Mouse (Mus musculus): ENCODE results near the gene Olfr1459. TPM values are rescaled to one million over a fixed set of nuclear protein-coding genes. Genes with fewer than 3 reads are reported as not detected.

Gene Olfr1459
- polyA plus RNA-seq (2012; rRNA removed) (not detected in 2 replicates), polyA plus RNA-seq (2014; fragmentation: Nextera tagmentation; extraction: Ambion mirVana) (not detected in 2 replicates)

GRCm38 (mm10) chr19:13149449-13149848, at the start of gene Olfr1459:
Olfr1459 (minus strand) TSS chr19:13149549.
- Histone ChIP-seq H3K4me3 (ENCODE audit: insufficient read depth in 1 of 2, low read depth in 2 of 2, low read length in 2 of 2) (no peak within 1 kb of the TSS), H3K9me3 (ENCODE audit: control insufficient read depth, low read length) (no peaks in the 10 kb centered on the region), H3K27ac (no peak within 1 kb of the TSS), H3K4me1 (replicated peaks; ENCODE audit: control insufficient read depth in 2 of 2, insufficient read depth in 2 of 2, low read length in 1 of 2) (no peaks in the 10 kb centered on the region), H3K9ac (replicated peaks) (no peak within 1 kb of the TSS), H3K36me3 (replicated peaks; ENCODE audit: control insufficient read depth, insufficient read depth, low read depth) (no peaks in the 10 kb centered on the region), H3K27me3 (ENCODE audit: control insufficient read depth, insufficient read depth, low read length) (no peaks in the 10 kb centered on the region), H3K4me2 (ENCODE audit: low read depth) (no peak within 1 kb of the TSS)
- TF ChIP-seq EP300 (IDR thresholded peaks at IDR 0.05; ENCODE audit: low read depth): no peak
- no peak for TF ChIP-seq CTCF (IDR thresholded peaks at IDR 0.05; ENCODE audit: low read depth)
- 36% methylated on average over 1 of the region's 1 CpGs for WGBS (ENCODE audit: insufficient replicate concordance)
- DNase-seq (ENCODE audit: low read depth in 3 of 3, low spot score in 3 of 3): no peak
- ATAC-seq (ENCODE audit: insufficient read depth): no peak

GRCm38 (mm10) chr19:13185434-13185833, 36.1 kb upstream of the Olfr1459 start, which contains the start of gene Olfr1462:
Olfr1462 (plus strand) TSS chr19:13185734.
- H3K4me3 ChIP-seq (ENCODE audit: insufficient read depth in 1 of 2, low read depth in 2 of 2, low read length in 2 of 2): no peak within 1 kb of the TSS
- H3K27me3 ChIP-seq (ENCODE audit: control insufficient read depth, insufficient read depth, low read length): no peaks in the 10 kb centered on the region
- H3K4me2 ChIP-seq (ENCODE audit: low read depth): no peak within 1 kb of the TSS
- H3K9me3 ChIP-seq (ENCODE audit: control insufficient read depth, low read length): no peaks in the 10 kb centered on the region
- no peaks in the 10 kb centered on the region for H3K4me1 ChIP-seq (replicated peaks; ENCODE audit: control insufficient read depth in 2 of 2, insufficient read depth in 2 of 2, low read length in 1 of 2)
- no peak within 1 kb of the TSS for H3K27ac ChIP-seq
- no peaks in the 10 kb centered on the region for H3K36me3 ChIP-seq (replicated peaks; ENCODE audit: control insufficient read depth, insufficient read depth, low read depth)
- ATAC-seq (ENCODE audit: insufficient read depth) (no peak), DNase-seq (ENCODE audit: low read depth in 3 of 3, low spot score in 3 of 3) (no peak)
- H3K9ac ChIP-seq (replicated peaks): no peak within 1 kb of the TSS
- 56% methylated on average over 1 of the region's 1 CpGs for WGBS (ENCODE audit: insufficient replicate concordance)
- TF ChIP-seq CTCF (IDR thresholded peaks at IDR 0.05; ENCODE audit: low read depth) (no peak), EP300 (IDR thresholded peaks at IDR 0.05; ENCODE audit: low read depth) (no peak)

GRCm38 (mm10) chr19:13162700-13163099, 13.4 kb upstream of the Olfr1459 start, which contains the start of gene Olfr1461:
Olfr1461 (plus strand) TSS chr19:13163000.
- Histone ChIP-seq H3K4me3 (ENCODE audit: insufficient read depth in 1 of 2, low read depth in 2 of 2, low read length in 2 of 2) (no peak within 1 kb of the TSS), H3K9ac (replicated peaks) (no peak within 1 kb of the TSS), H3K27ac (no peak within 1 kb of the TSS), H3K27me3 (ENCODE audit: control insufficient read depth, insufficient read depth, low read length) (no peaks in the 10 kb centered on the region), H3K9me3 (ENCODE audit: control insufficient read depth, low read length) (no peaks in the 10 kb centered on the region), H3K4me2 (ENCODE audit: low read depth) (no peak within 1 kb of the TSS), H3K4me1 (replicated peaks; ENCODE audit: control insufficient read depth in 2 of 2, insufficient read depth in 2 of 2, low read length in 1 of 2) (no peaks in the 10 kb centered on the region), H3K36me3 (replicated peaks; ENCODE audit: control insufficient read depth, insufficient read depth, low read depth) (no peaks in the 10 kb centered on the region)
- DNase-seq (ENCODE audit: low read depth in 3 of 3, low spot score in 3 of 3): no peak
- TF ChIP-seq CTCF (IDR thresholded peaks at IDR 0.05; ENCODE audit: low read depth) (no peak), EP300 (IDR thresholded peaks at IDR 0.05; ENCODE audit: low read depth) (no peak)
- WGBS (ENCODE audit: insufficient replicate concordance): 20% methylated on average over 1 of the region's 1 CpGs
- no peak for ATAC-seq (ENCODE audit: insufficient read depth)

GRCm38 (mm10) chr19:13106675-13107074, 42.7 kb downstream of the Olfr1459 start, which contains the start of gene Olfr1458:
Olfr1458 (minus strand) TSS chr19:13106775.
- Histone ChIP-seq H3K4me3 (ENCODE audit: insufficient read depth in 1 of 2, low read depth in 2 of 2, low read length in 2 of 2) (no peak within 1 kb of the TSS), H3K27ac (no peak within 1 kb of the TSS), H3K4me1 (replicated peaks; ENCODE audit: control insufficient read depth in 2 of 2, insufficient read depth in 2 of 2, low read length in 1 of 2) (no peaks in the 10 kb centered on the region), H3K27me3 (ENCODE audit: control insufficient read depth, insufficient read depth, low read length) (no peaks in the 10 kb centered on the region), H3K9ac (replicated peaks) (no peak within 1 kb of the TSS), H3K9me3 (ENCODE audit: control insufficient read depth, low read length) (no peaks in the 10 kb centered on the region), H3K4me2 (ENCODE audit: low read depth) (no peak within 1 kb of the TSS), H3K36me3 (replicated peaks; ENCODE audit: control insufficient read depth, insufficient read depth, low read depth) (no peaks in the 10 kb centered on the region)
- 57% methylated on average over 3 of the region's 3 CpGs for WGBS (ENCODE audit: insufficient replicate concordance)
- ATAC-seq (ENCODE audit: insufficient read depth) (no peak), DNase-seq (ENCODE audit: low read depth in 3 of 3, low spot score in 3 of 3) (no peak)
- no peak for TF ChIP-seq EP300 (IDR thresholded peaks at IDR 0.05; ENCODE audit: low read depth)
- TF ChIP-seq CTCF (IDR thresholded peaks at IDR 0.05; ENCODE audit: low read depth): no peak

GRCm38 (mm10) chr19:13097791-13098190, 51.6 kb downstream of the Olfr1459 start, which contains the start of gene Olfr1457:
Olfr1457 (minus strand) TSS chr19:13097891.
- Histone ChIP-seq H3K4me3 (ENCODE audit: insufficient read depth in 1 of 2, low read depth in 2 of 2, low read length in 2 of 2) (no peak within 1 kb of the TSS), H3K4me1 (replicated peaks; ENCODE audit: control insufficient read depth in 2 of 2, insufficient read depth in 2 of 2, low read length in 1 of 2) (no peaks in the 10 kb centered on the region), H3K27me3 (ENCODE audit: control insufficient read depth, insufficient read depth, low read length) (no peaks in the 10 kb centered on the region), H3K9ac (replicated peaks) (no peak within 1 kb of the TSS), H3K36me3 (replicated peaks; ENCODE audit: control insufficient read depth, insufficient read depth, low read depth) (no peaks in the 10 kb centered on the region), H3K4me2 (ENCODE audit: low read depth) (no peak within 1 kb of the TSS), H3K27ac (no peak within 1 kb of the TSS), H3K9me3 (ENCODE audit: control insufficient read depth, low read length) (no peaks in the 10 kb centered on the region)
- DNase-seq (ENCODE audit: low read depth in 3 of 3, low spot score in 3 of 3) (no peak), ATAC-seq (ENCODE audit: insufficient read depth) (no peak)
- TF ChIP-seq CTCF (IDR thresholded peaks at IDR 0.05; ENCODE audit: low read depth) (no peak), EP300 (IDR thresholded peaks at IDR 0.05; ENCODE audit: low read depth) (no peak)
- 56% methylated on average over 2 of the region's 2 CpGs for WGBS (ENCODE audit: insufficient replicate concordance)
